Mouse (Mus musculus) thymus, postnatal 25 days (tissue): ENCODE results near the gene N6amt1.
A peak's percentile ranks its signal among the peaks of the same experiment; 100 is the strongest.

Source experiments
- DNase-seq: peaks from one replicate; pipeline ENCODE4 v3.0.0; 2022

Gene N6amt1

DNA sequence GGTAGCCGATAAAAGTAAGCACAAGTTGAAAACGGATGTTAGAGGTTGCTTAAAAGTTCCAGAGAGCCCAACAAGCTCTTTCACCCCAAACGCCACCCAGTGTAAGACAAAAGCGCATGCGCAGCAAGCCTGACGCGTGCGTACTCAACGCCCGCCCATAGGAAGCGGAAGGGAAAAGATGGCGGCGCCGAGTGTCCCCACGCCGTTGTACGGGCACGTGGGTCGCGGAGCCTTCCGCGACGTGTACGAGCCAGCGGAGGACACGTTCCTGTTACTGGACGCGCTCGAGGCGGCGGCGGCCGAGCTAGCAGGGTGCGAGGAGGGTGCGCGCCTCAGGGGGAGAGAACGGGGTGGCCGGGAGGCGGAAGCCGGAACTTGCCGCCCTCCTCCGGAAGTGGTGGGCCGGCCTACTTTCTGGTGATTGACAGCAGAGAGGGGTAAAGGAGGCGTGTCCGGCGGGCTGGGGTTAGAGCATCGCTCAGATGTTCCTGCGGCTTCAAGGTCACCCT is at the start of gene N6amt1:
TSS of gene N6amt1 (plus strand) at position 111 of the 509 bp plus-strand sequence.
- peak; percentile 95 for DNase-seq

DNA sequence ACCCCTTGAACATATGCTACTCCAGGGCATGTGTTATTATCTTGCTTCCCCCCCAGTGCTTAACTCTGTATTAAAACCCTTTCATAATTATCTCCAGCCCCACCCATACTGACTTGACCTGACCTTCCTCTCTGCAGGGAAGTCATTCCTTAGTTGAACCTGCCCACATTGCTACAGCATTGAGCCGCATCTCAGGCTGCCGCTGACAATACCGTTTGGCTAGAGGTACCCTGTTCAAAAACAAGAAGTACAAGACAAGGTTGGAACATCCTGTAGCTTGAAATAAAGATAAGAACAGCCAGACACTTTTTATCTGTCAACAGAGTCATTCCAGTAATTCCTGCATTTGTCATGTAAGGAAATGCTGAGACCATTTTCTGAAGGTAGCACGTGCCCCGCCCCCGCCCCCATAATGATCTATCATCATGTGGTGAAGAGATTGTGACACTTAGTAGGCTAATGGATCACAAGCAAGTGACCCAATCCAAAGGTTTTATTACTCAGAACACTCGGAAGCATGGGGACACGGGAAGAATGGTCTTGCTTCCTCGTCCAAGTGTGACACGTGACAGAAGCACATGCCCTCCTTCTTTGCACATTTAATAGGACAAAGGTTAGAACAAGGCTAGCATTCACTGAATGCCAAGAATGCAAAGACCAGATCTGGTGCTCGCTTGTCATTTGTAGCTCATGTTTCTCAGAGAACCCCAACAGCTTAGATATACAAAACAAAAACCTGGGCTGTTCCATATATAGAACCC is 48.6 kb upstream of the N6amt1 start:
- no peak for DNase-seq

DNA sequence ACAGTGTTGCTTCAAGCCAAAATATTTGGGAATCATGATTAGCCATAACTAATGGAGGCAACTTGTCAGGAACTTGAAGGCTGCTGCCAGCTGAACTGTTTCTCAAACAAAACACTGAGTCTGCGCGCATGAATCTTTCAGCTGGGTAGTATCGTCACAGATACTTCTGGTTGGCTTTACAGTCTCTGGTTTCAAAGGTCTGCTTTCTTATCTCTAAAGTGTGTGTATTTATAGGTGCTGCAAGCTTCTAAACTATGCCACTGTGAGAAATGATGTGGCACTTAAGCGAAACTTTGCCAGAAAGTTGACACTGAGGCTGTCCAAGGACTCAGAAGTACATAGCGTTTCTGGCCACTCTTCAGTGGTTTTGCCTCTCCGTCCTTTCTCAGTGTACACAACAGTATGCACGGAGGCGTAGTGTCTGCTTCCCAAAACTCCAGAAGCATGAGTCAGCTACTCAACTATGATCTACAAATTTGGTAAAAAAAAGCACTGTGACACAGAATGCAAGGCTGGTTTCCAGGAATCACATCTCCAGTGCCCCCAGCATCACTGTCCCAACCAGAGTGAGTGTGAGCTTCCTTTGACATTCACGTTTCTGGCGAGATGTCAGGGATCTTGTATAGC is 46.8 kb upstream of the N6amt1 start:
- DNase-seq, result no peak

DNA sequence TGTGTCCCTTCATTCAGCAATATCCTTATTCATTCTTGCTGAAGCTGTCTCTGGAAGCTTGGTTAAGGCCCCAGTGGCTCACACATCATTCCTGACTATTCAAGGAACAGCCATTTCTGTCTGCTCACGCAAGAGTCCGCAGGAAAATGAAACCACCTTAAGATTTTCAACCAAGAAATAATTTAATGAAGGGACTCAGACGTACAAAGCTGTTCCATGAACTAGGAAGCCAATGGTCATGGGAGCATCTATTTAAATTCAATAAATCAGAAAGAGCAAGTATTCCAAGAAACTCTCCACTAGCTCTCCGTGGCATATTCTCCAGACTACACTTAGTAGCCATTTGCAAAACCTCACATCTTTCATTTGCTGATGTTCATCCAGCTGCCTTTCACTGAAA is 43.3 kb upstream of the N6amt1 start:
- DNase-seq, result no peak

DNA sequence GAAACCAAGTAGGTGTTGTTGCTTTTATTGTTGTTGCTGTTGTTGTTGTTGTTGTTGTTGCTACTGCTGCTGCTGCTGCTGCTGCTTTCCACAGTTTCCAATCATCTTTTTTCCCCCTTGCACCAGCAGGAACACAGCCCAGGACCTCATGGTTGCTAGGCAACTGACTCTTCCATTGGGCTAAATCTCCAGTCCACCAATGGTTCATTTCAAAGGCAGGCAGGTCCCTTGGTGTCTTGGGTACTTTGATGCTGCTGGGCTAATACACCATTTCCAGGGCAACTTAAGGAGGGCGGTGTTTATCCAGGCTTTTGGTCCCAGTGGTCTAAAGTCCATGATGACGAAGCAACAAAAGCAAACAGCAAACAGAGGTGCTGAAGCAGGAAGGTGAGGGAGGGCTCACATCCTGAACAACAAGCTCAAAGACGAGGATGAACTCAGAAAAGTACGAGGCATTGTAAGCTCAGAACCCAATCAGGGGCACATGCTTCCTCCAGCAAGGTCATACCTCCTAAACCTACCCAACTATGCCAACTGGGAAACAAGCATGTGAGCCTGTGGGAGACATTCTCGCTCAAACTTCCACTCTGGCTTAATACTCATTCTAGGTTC is 35.7 kb upstream of the N6amt1 start:
- DNase-seq, result no peak

DNA sequence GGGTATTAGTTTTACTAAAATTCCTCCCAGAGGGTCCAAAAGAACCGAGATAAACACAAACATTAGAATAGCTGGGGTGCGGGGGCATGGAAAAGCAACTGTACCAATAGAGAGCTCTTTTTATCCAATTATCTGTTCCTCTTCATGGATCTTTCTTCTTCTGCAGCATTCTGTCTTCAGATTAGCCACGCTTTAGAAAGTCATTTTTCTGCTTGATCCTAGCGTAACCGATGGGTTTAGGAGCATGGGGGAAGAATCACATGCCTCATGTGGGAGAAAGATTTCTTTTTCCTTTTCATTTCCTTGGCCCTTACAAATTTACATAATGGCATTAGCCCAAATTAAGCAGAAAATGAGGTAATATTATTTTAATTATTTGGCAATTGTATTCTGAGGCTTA is 35.0 kb upstream of the N6amt1 start:
- DNase-seq, result no peak

DNA sequence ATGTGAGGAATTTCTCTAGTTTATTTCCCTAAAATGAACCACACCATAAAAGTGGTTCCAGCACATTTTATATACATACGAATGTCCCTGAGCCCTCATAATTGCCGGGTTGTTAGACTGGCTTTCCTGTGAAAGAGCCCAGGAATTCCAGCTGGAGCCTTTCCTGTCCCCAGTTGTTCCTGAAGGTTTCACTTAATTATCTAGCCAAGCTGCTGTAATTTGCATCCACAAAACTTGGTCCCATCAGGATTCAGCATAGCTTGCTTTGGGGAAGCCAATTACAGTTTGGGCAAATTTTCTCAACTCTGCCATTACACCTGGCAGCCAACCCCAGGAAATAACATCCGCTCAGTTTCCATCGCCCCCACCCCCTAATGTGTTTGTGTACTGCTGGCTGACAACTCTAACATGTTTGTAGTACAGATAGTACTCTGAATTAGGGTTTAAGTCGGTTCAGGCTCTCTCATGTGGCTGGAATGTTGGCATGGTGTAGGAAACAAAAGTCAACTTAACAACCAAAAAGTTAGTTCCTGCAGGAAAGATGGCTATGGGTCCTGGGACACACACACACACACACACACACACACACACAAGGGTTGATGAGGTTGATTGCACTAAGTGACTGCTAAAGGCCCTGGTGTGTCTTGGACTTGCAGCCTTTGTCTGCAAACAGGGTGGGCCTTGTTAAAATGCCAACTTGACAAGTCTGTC is 34.3 kb upstream of the N6amt1 start:
- DNase-seq, result no peak

DNA sequence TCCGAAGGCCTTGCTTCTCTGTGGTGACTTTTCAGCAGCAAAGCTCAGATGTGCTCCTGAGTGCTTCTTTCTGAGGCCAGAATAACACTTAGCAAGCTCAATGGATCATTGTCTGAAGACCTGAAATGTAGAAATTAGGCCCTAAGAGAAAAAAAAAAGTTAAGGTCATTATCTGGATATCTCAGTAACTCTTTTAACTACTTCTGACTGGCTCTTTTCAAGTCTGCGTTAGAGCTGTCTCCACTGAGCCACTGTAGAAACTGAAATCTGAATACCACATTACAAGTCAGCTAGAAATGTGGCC is 33.8 kb upstream of the N6amt1 start:
- DNase-seq, result no peak

DNA sequence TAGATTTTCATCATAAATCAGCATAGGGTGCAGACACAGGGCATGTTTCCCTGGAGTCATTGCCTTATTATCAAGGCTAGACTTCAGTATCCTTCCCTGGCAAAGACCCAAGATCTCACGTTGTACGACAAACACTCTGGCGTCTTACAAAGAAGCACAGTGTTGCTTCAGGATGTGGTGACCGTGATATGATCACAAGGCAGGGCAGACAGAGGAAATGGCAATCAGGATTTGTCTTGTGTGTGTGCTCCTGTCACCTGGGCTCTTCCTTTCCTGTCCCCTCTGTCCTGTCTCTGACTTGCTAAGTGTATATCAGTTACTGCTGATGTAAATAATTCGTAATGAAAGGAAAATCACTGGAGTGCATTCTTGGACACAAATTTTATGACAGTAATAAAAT is 29.4 kb upstream of the N6amt1 start:
- DNase-seq, result peak; percentile 1

DNA sequence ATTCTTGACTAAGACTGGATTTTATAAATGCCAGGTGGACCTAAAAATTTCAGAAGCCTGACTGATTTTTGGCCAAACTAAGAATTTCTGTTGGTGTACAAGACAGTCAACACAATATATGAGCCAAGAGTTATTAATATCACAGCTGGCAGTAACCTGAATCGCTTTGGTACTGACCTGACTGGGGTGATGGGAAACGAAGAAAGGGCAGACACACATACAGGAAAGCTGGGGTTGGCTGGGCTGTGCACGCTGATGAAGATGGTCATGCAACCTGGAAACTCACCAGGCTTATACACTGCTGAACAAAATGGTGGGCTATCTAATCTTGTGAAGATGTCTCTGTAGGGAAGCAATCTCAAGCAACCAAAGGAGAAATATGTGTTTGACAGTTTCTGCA is 24.0 kb upstream of the N6amt1 start:
- DNase-seq, result no peak

DNA sequence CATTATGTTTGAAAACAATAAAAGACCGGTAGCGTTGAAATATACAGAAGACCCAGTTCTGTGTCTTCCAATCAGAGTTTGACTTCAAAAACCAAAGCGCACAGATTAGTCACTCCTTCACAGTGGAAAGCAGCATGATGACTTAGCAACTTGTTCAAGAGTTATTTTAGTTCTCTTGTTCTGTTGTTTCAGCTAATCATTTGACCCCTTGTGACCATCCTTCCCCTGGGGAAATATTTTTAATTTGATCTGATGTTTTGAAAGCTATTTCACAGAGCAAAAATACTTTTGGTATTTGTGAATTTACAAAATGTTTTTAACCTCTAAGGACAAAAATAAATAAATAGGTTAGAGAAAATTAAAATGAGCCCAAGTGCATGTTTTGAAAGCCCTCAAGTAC is 19.2 kb upstream of the N6amt1 start:
- no peak for DNase-seq

DNA sequence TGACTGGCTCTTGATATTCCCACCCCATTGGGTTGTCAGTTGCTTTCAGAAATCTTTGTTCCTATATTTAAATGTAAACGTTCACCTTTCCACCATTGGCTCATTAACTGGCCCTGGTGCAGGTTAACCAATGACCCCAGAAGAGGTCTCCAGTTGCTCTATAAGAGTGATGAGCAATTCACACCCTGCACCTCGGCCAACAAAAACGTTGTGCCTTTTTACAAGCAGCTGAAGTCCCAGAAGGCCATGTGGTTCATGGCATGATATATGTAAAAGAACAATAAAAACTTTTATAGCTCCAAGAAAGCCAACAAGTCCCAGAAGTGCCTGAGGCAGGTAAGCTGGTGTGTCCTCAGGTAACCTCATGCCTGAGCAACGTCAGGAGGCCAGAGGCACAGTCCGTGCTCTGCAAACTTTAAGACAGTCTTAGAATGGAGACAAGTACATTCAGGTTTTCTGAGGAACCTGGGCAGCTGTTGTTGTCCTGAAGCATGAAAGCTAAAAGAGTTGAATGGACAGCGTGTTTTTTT is 12.9 kb upstream of the N6amt1 start:
- DNase-seq, result no peak

DNA sequence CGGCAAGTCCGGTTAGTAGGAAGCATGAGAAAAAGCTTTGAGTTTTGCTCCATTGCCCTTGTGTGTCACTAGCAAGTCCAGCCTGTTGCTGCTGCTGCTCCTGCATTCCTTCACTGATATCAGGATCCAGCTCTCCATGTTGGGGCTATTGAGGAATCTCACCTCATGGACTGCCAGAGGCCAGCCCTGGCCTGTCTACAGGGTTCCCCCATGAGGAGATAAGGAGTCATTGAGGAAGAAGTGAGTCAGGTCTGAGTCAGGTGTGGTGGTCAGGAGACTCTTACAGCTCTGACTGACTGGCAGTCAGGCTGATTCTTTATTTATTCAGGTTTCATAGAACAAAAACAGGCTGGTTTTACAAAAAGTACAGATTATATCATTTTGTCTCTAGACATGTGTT is 5.9 kb upstream of the N6amt1 start:
- no peak for DNase-seq

DNA sequence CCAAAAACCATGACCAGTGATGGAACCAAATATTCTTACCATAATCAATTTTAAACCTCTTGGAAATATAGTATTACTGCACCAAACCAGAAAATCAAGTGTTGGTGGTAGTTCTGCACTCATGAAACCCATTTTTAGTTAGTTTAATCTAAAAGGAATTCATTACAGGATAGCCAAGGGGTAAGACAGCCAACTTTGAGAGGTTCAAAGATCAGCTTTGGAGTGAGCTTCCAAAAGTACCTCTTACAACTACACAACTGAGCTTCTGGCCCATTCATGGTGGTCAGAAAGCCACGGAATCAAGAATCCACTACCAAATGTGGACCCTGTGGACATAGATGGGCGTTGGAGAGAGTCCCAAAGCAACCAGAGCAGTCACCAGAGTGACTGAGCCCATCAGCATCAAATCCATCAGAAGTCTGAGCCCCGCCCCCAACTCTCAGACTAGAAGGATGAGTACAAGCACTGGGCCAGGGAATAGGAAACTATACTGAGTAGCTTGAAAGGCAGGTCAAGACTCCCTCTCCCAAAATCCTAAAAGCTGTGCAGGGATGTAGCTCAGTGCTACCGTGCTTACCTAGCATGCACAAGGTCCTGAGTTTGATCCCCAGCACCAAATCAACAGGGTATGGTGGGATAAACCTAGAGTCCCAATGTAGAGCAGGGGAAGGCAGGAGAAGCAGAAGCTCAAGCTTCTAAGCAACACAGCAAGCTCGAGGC is 2.4 kb upstream of the N6amt1 start:
- no peak for DNase-seq

DNA sequence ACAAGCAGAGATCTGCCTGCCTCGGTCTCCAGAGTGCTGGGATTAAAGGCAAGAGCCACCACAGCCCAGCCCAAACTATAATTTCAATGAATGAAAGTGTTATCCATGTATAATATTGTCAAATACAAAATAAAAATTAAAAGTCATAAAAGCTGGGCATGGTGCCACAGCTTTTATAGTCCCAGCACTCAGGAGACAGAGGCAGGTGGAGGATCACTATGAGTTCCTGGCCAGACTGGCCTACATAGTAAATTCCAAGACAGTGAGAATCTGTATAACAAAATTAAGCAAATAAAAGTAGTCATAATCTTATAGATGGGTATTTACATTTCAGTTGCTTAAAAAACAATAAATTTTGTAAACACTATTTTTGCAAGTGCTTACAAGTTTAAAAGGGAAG is 380 bp upstream of the N6amt1 start:
- no peak for DNase-seq

DNA sequence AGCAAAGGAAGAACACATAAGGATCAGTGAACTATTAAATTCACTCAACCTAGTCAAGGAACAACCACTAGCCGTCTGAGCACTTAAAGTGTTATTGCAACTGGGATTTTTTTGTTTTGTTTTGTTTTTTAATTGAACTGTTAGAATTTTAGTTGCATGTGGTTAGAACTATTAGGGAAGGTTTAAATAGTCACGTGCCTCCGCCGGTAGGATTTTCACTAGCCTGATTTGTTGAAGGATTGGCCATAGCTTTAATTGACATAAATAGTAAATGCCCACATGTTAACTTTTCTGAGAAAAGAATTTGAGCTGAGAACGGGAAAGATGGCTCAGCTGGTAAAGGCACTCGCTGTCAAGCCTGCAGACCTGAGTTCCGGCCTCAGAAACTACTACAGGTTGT is 763 bp downstream of the N6amt1 start:
- no peak for DNase-seq

DNA sequence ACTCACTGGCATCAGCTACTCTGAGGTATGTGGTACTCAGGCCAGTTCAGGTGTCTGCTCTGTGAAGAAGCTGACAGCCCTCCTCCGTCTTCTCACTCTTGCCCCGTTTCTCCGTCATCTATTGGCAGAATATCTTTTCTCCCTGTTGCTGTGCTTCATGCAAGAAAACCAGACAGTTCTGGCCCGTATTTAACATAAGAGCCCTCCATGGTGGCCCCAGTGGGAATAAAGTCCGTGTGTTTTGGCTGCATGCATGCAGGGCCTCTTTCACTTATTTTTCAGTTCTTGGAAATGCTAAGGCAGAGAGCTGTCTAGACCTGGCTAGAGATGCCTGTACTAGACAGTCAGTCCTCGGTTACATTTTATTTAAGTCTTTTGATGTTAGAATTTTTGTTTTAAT is 6.1 kb downstream of the N6amt1 start:
- no peak for DNase-seq

DNA sequence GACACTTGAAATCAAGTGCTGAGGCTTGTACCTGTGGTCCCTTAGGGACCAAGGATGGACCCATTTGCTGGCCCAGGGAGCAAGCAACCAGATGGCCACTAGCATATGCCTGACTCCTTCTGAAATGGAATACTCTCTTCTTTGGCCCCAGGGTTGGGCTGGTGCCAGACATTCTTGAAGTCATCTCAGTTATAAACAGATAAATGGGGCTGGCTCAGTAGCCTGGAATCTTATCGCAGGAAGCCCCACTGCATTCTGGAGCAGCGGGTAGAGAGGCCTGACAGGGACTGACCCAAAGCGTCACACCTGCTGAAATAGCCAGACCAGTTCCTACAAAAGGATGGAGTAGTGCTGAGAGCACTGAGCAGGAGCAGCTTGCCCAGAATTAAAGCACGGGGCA is 10.2 kb downstream of the N6amt1 start:
- DNase-seq, result no peak

DNA sequence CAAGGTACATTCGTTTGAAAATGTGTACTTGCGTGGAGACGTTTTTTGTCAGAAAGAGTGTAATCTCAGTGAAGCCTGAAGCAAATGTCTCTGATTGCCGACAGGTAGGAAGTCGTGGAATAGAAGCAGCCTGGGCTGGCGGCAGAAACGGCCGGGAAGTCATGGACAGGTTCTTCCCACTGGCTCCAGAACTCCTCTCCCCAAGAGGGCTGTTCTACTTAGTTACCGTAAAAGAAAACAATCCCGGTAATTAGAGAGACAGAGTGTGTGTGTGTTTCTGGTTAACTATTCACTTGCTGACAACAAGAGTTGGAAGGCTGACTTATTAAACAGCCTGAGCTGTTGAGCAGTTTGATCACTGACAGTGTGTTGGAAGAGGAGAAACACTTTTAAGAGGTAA is 12.1 kb downstream of the N6amt1 start:
- DNase-seq, result no peak

DNA sequence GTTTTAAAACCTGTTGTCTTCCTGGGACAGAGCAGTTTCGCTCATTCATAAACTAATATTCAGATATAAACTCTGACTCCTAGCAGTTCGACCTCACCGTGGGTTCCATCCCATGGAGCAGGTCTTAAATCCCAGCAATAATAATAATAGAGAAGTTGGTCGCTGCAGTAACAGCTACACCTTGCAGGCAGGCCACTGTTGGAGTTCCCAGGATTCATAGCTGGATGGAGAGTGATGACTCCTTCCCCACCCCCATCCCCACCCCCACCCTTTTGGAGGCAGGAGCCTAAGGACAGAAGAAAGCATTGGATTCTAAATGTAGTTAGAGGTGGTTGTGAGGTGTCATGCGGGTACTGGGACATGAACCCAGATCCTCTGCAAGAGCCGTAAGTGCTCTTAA is 12.5 kb downstream of the N6amt1 start:
- no peak for DNase-seq

DNA sequence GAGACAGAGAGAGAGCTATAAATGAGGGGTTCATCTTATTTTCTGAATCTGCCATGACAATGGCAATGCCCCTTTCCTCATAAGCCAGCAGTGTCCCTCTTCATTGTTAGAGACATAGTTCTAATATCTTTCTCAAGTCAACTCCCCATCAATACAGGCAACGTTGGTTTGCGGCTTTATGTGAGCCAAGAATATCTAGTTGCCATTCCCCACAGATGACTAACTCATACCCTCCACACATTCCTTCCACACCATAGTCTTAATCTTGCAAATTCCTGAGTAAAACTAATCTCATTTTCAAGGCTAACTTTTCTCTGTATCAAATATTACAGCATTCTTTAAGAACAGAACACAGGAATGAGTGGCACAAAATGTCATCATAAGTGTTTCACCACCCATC is 29.0 kb downstream of the N6amt1 start:
- no peak for DNase-seq

DNA sequence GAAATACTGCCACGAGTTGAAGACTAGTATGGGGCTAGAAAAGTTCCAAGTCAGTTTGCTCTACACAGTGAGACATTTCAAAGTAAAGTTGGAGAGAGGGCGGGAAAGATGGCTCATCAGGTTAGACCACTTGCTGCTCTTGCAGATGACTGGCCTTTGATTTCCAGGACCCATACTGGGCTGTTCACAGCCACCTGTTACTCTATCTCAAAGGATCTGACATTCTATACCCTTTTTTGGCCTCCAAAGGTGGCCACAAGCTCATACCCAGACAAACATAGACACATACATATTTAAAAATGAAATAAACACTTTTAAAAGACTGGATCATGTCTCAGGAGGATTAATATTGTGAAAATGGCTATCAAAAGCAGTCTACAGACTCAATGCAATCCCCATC is 30.4 kb downstream of the N6amt1 start:
- DNase-seq, result no peak

DNA sequence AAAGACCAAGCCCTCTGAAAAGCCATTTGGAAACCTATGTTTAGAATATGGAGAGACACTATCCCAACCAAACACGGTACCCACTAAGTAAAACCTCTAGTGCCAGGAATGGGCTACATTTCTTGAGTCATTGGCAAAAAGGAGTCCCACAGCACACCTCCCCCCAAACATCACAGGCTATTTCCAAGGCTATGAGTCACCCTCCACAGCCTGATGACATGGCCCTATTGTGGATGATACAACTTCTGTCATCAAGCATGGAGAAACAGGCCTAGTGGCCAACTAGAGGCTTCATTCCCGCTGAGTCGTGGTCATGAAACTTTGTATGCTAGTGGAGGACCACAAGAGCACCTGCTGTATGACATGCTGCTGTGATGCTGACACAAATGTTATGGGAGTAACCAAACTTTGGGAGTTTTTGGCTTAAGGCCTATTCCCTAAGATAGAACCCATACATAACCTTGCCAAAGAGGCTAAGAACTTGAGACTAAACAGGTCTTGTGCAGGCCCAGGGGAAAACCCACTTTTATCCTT is 33.5 kb downstream of the N6amt1 start:
- DNase-seq, result no peak
